Mouse (Mus musculus): ENCODE measurements around the gene Ephb1. TPM values are rescaled to one million over a fixed set of nuclear protein-coding genes. Genes with fewer than 3 reads are reported as not detected.

The Ephb1 gene
- polyA plus RNA-seq, 1 experiment from 2014 or later = 6.5 TPM

GRCm38 (mm10) chr9:102330266-102331060 lies 24.0 kb downstream of the Ephb1 start:
- Histone ChIP-seq H3K4me1 (no peaks in the 10 kb centered on the region), H3K4me3 (no peak overlapping the region), H3K27me3 (no peaks in the 10 kb centered on the region), H3K9ac (no peak overlapping the region), H3K9me3 (no peaks in the 10 kb centered on the region), H3K4me2 (replicated peaks) (no peak overlapping the region), H3K36me3 (no peaks in the 10 kb centered on the region), H3K27ac (no peak overlapping the region)
- no peak for ATAC-seq (ENCODE audit: insufficient number of reproducible peaks, insufficient read depth, low FRiP score, low TSS enrichment)
- 91% methylated on average over 16 of the region's 16 CpGs for WGBS

- no peak for ATAC-seq (ENCODE audit: insufficient number of reproducible peaks, insufficient read depth, low FRiP score, low TSS enrichment)
- Histone ChIP-seq H3K9me3 (no peaks in the 10 kb centered on the region), H3K4me2 (replicated peaks) (no peak overlapping the region), H3K4me1 (no peaks in the 10 kb centered on the region), H3K27me3 (no peaks in the 10 kb centered on the region), H3K36me3 (no peaks in the 10 kb centered on the region), H3K4me3 (no peak overlapping the region), H3K27ac (no peak overlapping the region), H3K9ac (no peak overlapping the region)
- WGBS = 82% methylated on average over 4 of the region's 4 CpGs
These were observed 26.8 kb downstream of the Ephb1 start for GRCm38 (mm10) chr9:102327625-102328150.

- Histone ChIP-seq H3K4me3 (no peak overlapping the region), H3K9me3 (no peaks in the 10 kb centered on the region), H3K36me3 (no peaks in the 10 kb centered on the region), H3K27ac (no peak overlapping the region), H3K9ac (no peak overlapping the region), H3K4me1 (no peaks in the 10 kb centered on the region), H3K4me2 (replicated peaks) (no peak overlapping the region), H3K27me3 (no peaks in the 10 kb centered on the region)
- no peak for ATAC-seq (ENCODE audit: insufficient number of reproducible peaks, insufficient read depth, low FRiP score, low TSS enrichment)
- WGBS = 92% methylated on average over 6 of the region's 6 CpGs
These were observed 39.1 kb downstream of the Ephb1 start for GRCm38 (mm10) chr9:102315436-102315835.

GRCm38 (mm10) chr9:102314795-102315194 lies 39.7 kb downstream of the Ephb1 start:
- no peak overlapping the region for H3K4me2 ChIP-seq (replicated peaks)
- H3K36me3 ChIP-seq = no peaks in the 10 kb centered on the region
- no peak for ATAC-seq (ENCODE audit: insufficient number of reproducible peaks, insufficient read depth, low FRiP score, low TSS enrichment)
- H3K9ac ChIP-seq = no peak overlapping the region
- 94% methylated on average over 1 of the region's 1 CpGs for WGBS
- no peak overlapping the region for H3K27ac ChIP-seq
- H3K4me3 ChIP-seq = no peak overlapping the region
- H3K9me3 ChIP-seq = no peaks in the 10 kb centered on the region
- H3K4me1 ChIP-seq = no peaks in the 10 kb centered on the region
- H3K27me3 ChIP-seq = no peaks in the 10 kb centered on the region

- Histone ChIP-seq H3K9ac (no peak overlapping the region), H3K4me1 (peaks cover 10% of the 10 kb centered on the region; the same call in 1 of the 2 replicates), H3K9me3 (no peaks in the 10 kb centered on the region), H3K27me3 (no peaks in the 10 kb centered on the region), H3K4me3 (no peak overlapping the region), H3K36me3 (no peaks in the 10 kb centered on the region), H3K27ac (0 out of 2 replicates have a peak overlapping the region, but pooled peaks have one; percentile 51), H3K4me2 (replicated peaks) (no peak overlapping the region)
- no peak for ATAC-seq (ENCODE audit: insufficient number of reproducible peaks, insufficient read depth, low FRiP score, low TSS enrichment)
- 20% methylated on average over 3 of the region's 3 CpGs for WGBS
These were observed 44.1 kb downstream of the Ephb1 start for GRCm38 (mm10) chr9:102310431-102310830.

- Histone ChIP-seq H3K4me1 (peaks cover 10% of the 10 kb centered on the region; the same call in 1 of the 2 replicates), H3K9ac (no peak overlapping the region), H3K4me3 (no peak overlapping the region), H3K36me3 (no peaks in the 10 kb centered on the region), H3K27ac (no peak overlapping the region), H3K4me2 (replicated peaks) (no peak overlapping the region), H3K9me3 (no peaks in the 10 kb centered on the region), H3K27me3 (no peaks in the 10 kb centered on the region)
- 89% methylated on average over 7 of the region's 7 CpGs for WGBS
- no peak for ATAC-seq (ENCODE audit: insufficient number of reproducible peaks, insufficient read depth, low FRiP score, low TSS enrichment)
These were observed 45.2 kb downstream of the Ephb1 start for GRCm38 (mm10) chr9:102309278-102309677.

GRCm38 (mm10) chr9:102307656-102308055 lies 46.8 kb downstream of the Ephb1 start:
- H3K27me3 ChIP-seq = no peaks in the 10 kb centered on the region
- H3K4me3 ChIP-seq = no peak overlapping the region
- H3K36me3 ChIP-seq = no peaks in the 10 kb centered on the region
- H3K4me2 ChIP-seq (replicated peaks) = no peak overlapping the region
- no peak for ATAC-seq (ENCODE audit: insufficient number of reproducible peaks, insufficient read depth, low FRiP score, low TSS enrichment)
- H3K27ac ChIP-seq = no peak overlapping the region
- 19% methylated on average over 4 of the region's 4 CpGs for WGBS
- peaks cover 10% of the 10 kb centered on the region; the same call in 1 of the 2 replicates for H3K4me1 ChIP-seq
- H3K9me3 ChIP-seq = no peaks in the 10 kb centered on the region
- no peak overlapping the region for H3K9ac ChIP-seq

- Histone ChIP-seq H3K27me3 (no peaks in the 10 kb centered on the region), H3K4me1 (peaks cover 10% of the 10 kb centered on the region; the same call in 1 of the 2 replicates), H3K4me2 (replicated peaks) (no peak overlapping the region), H3K9me3 (no peaks in the 10 kb centered on the region), H3K27ac (no peak overlapping the region), H3K36me3 (no peaks in the 10 kb centered on the region), H3K9ac (no peak overlapping the region), H3K4me3 (no peak overlapping the region)
- 53% methylated on average over 1 of the region's 1 CpGs for WGBS
- no peak for ATAC-seq (ENCODE audit: insufficient number of reproducible peaks, insufficient read depth, low FRiP score, low TSS enrichment)
These were observed 47.7 kb downstream of the Ephb1 start for GRCm38 (mm10) chr9:102306645-102307415.

- Histone ChIP-seq H3K27ac (no peak overlapping the region), H3K27me3 (no peaks in the 10 kb centered on the region), H3K9me3 (no peaks in the 10 kb centered on the region), H3K9ac (no peak overlapping the region), H3K4me2 (replicated peaks) (no peak overlapping the region), H3K4me1 (peaks cover 10% of the 10 kb centered on the region; the same call in 1 of the 2 replicates), H3K36me3 (no peaks in the 10 kb centered on the region), H3K4me3 (no peak overlapping the region)
- WGBS = 84% methylated on average over 7 of the region's 7 CpGs
- no peak for ATAC-seq (ENCODE audit: insufficient number of reproducible peaks, insufficient read depth, low FRiP score, low TSS enrichment)
These were observed 48.9 kb downstream of the Ephb1 start for GRCm38 (mm10) chr9:102305432-102306100.

GRCm38 (mm10) chr9:102304796-102305195 lies 49.7 kb downstream of the Ephb1 start:
- H3K4me1 ChIP-seq = peaks cover 10% of the 10 kb centered on the region; the same call in 1 of the 2 replicates
- H3K4me2 ChIP-seq (replicated peaks) = no peak overlapping the region
- no peak for ATAC-seq (ENCODE audit: insufficient number of reproducible peaks, insufficient read depth, low FRiP score, low TSS enrichment)
- no peaks in the 10 kb centered on the region for H3K9me3 ChIP-seq
- no peaks in the 10 kb centered on the region for H3K36me3 ChIP-seq
- no peak overlapping the region for H3K9ac ChIP-seq
- H3K4me3 ChIP-seq = no peak overlapping the region
- H3K27ac ChIP-seq = no peak overlapping the region
- no peaks in the 10 kb centered on the region for H3K27me3 ChIP-seq
- 20% methylated on average over 3 of the region's 3 CpGs for WGBS

GRCm38 (mm10) chr9:102303882-102304281 lies 50.6 kb downstream of the Ephb1 start:
- no peak for ATAC-seq (ENCODE audit: insufficient number of reproducible peaks, insufficient read depth, low FRiP score, low TSS enrichment)
- Histone ChIP-seq H3K9ac (no peak overlapping the region), H3K27me3 (no peaks in the 10 kb centered on the region), H3K4me1 (peaks cover 10% of the 10 kb centered on the region; the same call in 1 of the 2 replicates), H3K36me3 (no peaks in the 10 kb centered on the region), H3K9me3 (no peaks in the 10 kb centered on the region), H3K4me2 (replicated peaks) (no peak overlapping the region), H3K4me3 (no peak overlapping the region), H3K27ac (no peak overlapping the region)
- 46% methylated on average over 13 of the region's 13 CpGs for WGBS

Measured in embryonic facial prominence, embryonic 12.5 days (tissue).